Mouse (Mus musculus) c-Kit-positive CD71-positive TER-119-negative erythroid progenitor cells, embryonic 14.5 days (primary cell): ENCODE measurements at regions not wholly inside any gene's neighbourhood (a gene's known extent, or its start where the extent isn't known, plus 50 kb on each side); places are given as distances from the start of the nearest gene placed in this dataset.

ENCODE experiments used
- DNase-seq: peaks from one replicate; pipeline ENCODE4 v3.0.0-alpha.2; 2013; ENCODE audit warnings: low read depth

DNA sequence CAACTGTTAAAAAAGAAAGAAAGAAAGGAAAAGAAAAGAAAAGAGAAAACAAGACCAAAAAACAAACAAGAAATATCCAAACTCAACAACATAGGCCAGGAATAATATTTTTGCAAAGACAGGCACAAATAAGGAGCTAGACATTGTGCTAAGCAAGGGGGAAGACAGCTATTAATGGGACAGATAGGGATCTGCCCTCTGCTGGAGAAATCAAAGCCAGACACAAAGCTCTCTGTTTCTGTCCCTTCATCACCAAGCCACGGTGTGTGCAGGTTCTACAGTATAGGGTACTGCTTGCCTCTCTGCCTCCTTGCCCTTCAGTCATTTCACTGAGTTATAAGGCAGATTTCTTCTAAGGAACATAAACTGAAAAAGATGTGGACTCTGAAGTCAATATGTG, 57.8 kb upstream of the Chchd3 start:
- no peak for DNase-seq

DNA sequence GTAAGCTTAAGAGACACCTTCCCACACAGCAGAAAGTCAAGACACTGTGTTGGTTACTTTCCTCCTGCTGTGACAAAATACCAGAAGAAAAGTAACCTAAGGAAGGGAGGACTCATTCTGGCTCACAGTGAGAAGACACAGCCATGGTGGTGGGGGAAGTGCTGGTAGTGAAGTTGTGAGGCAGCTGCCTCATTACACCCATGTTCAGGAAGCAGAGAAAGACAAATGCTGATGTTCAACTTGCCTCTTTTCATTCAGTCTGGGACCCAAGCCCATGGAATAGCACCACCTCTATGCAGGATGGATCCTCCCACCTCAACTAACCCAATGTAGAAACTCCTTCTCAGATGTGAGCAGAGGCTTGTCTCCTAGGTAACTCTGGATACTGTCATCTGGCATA, 60.5 kb upstream of the Chchd3 start:
- no peak for DNase-seq

DNA sequence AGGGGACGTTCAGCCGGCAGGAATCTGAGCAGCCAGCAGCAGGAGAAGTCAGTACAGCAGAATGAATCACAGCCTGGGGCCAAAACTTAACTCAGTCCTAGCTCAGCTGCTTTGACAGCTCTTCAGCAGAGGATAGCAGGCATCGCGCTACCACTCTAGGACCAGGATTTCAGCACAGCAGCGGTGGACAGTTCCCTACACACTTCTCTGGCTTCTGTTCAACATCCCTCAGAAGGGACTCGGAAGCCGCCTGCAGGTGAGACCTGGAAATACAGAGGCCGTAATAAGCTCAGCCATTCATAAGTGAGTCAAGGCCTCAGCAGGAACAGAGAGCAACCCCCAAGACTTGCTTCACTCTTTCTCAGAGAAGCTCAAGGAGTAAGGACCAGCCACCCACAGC, 66.5 kb upstream of the Chchd3 start:
- DNase-seq, result peak; percentile 66

DNA sequence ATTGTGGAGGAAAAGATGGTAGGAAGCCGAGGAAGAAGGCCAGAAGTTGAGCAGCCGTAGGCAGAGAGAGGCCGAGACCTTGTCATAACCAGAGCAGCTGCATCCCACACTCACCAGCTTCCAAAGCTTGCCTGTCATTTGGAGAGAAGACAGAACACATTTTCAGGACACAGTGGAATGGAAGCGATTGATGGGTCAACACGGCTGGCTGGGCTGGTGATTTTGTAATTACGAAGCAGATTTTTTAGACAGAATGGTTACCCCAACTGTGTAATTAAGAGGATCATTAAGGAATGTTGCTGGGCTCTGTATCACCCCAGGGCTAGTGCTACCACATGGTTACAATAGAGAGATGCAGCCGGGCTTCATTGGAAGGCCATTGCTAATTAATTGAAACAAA, 76.8 kb upstream of the Chchd3 start:
- DNase-seq, result no peak

DNA sequence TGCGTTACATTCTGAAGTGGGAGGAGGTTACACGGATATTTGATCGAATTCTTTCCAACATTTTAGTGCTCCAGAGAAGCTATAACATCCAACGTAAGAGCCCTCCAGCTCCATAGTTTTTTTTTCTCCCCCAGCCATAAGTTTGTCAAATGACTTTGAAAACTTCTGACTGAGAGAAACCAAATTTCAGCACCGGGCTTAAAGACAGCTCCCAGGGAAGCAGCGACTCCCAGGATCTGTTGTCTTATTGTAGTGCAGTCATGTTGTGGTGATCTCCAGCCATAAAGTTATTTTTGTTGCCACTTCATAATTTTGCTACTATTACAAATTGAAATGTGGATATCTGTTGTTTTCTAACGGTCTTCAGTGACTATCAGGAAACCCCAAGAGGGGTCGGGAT, 77.8 kb upstream of the Chchd3 start:
- peak; percentile 11 for DNase-seq

DNA sequence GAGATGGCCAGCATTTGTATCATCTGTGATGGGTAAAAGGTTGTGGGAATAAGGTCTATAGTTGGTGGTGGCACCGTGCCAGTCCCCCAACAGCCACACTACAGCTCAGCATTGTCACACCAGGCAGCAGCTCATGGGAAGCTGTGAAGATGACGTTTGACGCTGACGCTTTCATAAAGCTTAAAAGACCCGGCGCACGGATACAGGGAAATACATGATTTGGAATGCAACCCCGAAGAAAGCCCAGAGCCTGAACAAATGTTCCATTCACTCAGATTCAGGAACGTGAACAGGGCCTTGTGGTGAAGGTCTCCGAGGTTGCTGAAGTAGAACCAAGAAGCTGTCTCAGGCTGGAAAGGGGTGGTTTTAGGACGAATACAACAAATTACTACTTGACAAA, 82.4 kb upstream of the Exoc4 start:
- no peak for DNase-seq

DNA sequence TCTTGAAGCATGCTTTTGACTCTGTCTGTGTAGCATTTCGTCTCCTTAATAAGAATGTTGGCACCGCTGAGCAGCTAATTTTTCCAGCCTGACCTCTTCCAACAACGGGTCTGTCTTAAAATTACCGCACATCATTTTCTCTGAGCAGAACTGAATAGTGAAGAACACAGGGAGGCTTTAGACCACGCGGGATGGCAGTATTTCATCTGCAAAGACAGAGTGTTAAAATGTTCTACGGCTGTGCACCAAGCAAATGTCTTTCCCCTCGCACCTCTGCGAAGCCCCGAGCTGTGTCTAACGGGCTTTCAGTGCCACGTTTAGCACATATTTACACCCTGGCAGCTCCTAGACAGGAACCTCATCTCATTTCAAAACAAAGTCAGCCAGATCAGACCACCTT, 75.3 kb upstream of the Exoc4 start:
- DNase-seq, result no peak

DNA sequence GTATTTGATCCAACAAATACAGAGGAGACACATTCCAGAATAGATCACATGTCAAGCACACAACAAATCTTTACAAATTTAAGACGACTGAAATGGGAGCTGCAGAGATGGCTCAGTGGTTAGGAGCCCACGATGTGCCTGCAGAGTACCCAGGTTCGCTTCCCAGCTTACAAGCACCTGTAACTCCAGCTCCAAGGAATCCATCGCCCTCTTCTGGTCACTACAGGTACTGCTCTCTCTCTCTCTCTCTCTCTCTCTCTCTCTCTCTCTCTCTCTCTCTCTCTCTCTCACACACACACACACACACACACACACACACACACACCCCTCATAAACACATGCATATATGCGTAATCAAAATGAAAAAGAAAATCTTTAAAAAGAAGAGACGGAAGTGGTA, 74.3 kb upstream of the Exoc4 start:
- no peak for DNase-seq

DNA sequence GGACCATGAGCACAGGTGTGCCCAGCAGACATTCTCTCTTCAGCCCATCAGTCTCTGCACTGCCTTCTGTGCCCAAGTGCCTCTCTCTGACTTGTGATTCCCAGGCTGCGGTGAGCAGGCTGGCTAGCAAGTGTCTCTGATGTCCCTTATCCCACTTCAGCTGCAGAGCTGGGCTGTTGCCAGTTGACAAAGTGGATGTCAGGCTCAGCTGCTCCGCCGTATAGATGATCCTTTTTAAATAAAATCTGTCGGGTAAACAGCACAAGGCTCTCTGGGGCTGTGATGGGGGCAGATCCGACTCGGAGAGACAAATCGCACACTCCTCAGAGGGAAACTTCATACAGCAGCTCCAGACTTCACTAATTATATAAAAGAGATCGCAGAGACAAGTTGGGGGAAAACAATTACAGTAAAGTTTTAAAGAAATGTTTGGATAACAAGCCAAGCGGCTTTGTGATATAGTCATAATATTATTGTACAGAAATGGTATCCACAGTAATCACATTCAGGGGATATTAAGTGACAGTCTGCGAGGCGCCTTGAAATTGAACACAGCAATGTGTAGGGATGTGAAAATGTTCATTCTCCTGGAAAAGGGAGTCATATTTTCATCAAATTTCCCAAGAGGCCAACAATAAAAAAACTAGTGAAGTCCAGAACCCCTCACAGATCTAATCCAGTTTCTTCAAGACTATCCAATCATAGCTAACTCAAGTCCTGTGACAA, 59.2 kb upstream of the Exoc4 start:
- no peak for DNase-seq

DNA sequence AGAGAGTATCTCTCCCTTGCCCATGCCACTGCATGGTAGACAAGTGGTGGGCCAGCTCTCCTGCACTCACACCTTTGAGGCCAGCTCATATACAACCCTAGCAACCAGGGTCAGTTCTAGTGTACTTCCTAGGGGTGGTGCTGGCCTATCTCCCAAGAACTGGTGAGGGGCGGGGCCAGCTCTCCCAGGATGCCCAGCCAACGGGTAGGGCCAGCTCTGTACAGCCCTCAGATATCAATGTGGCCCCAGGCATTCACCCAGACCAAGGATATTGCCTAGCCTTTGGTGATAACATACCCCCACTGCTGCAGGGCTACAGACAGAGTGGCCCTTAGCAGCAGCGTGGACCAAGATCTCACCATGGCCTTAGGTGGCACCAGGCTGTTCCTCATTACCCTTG, 55.1 kb upstream of the Exoc4 start:
- peak; percentile 11 for DNase-seq
